Mouse (Mus musculus) splenic B cell, adult 2 months (primary cell): ENCODE results near the gene Pycr2.

Source experiments
- DNase-seq: peaks from one replicate; pipeline ENCODE4 v3.0.0-alpha.2; 2011; ENCODE audit warnings: low read depth, low spot score
- H3K27me3 ChIP-seq: 2 replicates; pipeline ENCODE4 v1.6.1; 2012; ENCODE audit warnings: mild to moderate bottlenecking, low read length, moderate library complexity, mixed read lengths; ENCODE audit not compliant: control insufficient read depth, poor library complexity, insufficient read depth, severe bottlenecking
- H3K36me3 ChIP-seq: 2 replicates; pipeline ENCODE4 v1.6.1; 2012; ENCODE audit warnings: mild to moderate bottlenecking, low read length, moderate library complexity, mixed read lengths; ENCODE audit not compliant: control insufficient read depth, poor library complexity, insufficient read depth, severe bottlenecking

Pycr2 gene

GRCm38 (mm10) chr1:180942166-180943031, 38.3 kb downstream of the Pycr2 start, which contains the start of gene Tmem63a:
Gene Tmem63a, plus strand, starts transcription at chr1:180942344.
- Histone ChIP-seq H3K27me3 (no peaks in the 10 kb centered on the region), H3K36me3 (peaks cover 3% of the 10 kb centered on the region; the same call in 1 of the 2 replicates)
- DNase-seq: peak; percentile 83

GRCm38 (mm10) chr1:180943032-180943644, 39.0 kb downstream of the Pycr2 start:
- Histone ChIP-seq H3K36me3 (peaks cover 3% of the 10 kb centered on the region; the same call in 1 of the 2 replicates), H3K27me3 (no peaks in the 10 kb centered on the region)
- no peak for DNase-seq

GRCm38 (mm10) chr1:180943896-180944295, 39.8 kb downstream of the Pycr2 start:
- peaks cover 4% of the 10 kb centered on the region; the same call in 1 of the 2 replicates for H3K36me3 ChIP-seq
- H3K27me3 ChIP-seq: no peaks in the 10 kb centered on the region
- DNase-seq: no peak

GRCm38 (mm10) chr1:180944553-180944952, 40.5 kb downstream of the Pycr2 start:
- no peak for DNase-seq
- H3K27me3 ChIP-seq: no peaks in the 10 kb centered on the region
- peaks cover 4% of the 10 kb centered on the region; the same call in 1 of the 2 replicates for H3K36me3 ChIP-seq

- no peaks in the 10 kb centered on the region for H3K27me3 ChIP-seq
- no peak for DNase-seq
- peaks cover 4% of the 10 kb centered on the region; the same call in 1 of the 2 replicates for H3K36me3 ChIP-seq
These were observed 41.2 kb downstream of the Pycr2 start for GRCm38 (mm10) chr1:180945001-180945980.

GRCm38 (mm10) chr1:180946448-180946847, 42.4 kb downstream of the Pycr2 start:
- Histone ChIP-seq H3K27me3 (no peaks in the 10 kb centered on the region), H3K36me3 (peaks cover 4% of the 10 kb centered on the region; the same call in 1 of the 2 replicates)
- no peak for DNase-seq

GRCm38 (mm10) chr1:180952085-180952746, 48.1 kb downstream of the Pycr2 start:
- H3K27me3 ChIP-seq: no peaks in the 10 kb centered on the region
- no peak for DNase-seq
- H3K36me3 ChIP-seq: peaks cover 6% of the 10 kb centered on the region; the same call in 1 of the 2 replicates

- no peak for DNase-seq
- Histone ChIP-seq H3K36me3 (peaks cover 7% of the 10 kb centered on the region), H3K27me3 (no peaks in the 10 kb centered on the region)
These were observed 48.7 kb downstream of the Pycr2 start for GRCm38 (mm10) chr1:180952808-180953207.

GRCm38 (mm10) chr1:180956401-180956800, 52.3 kb downstream of the Pycr2 start:
- DNase-seq: no peak
- no peaks in the 10 kb centered on the region for H3K27me3 ChIP-seq
- H3K36me3 ChIP-seq: peaks cover 7% of the 10 kb centered on the region

GRCm38 (mm10) chr1:180956973-180957381, 52.9 kb downstream of the Pycr2 start:
- DNase-seq: no peak
- Histone ChIP-seq H3K36me3 (peaks cover 7% of the 10 kb centered on the region), H3K27me3 (no peaks in the 10 kb centered on the region)
